Mouse (Mus musculus): ENCODE data around the gene Aldh3a2.

Aldh3a2 gene

DNA sequence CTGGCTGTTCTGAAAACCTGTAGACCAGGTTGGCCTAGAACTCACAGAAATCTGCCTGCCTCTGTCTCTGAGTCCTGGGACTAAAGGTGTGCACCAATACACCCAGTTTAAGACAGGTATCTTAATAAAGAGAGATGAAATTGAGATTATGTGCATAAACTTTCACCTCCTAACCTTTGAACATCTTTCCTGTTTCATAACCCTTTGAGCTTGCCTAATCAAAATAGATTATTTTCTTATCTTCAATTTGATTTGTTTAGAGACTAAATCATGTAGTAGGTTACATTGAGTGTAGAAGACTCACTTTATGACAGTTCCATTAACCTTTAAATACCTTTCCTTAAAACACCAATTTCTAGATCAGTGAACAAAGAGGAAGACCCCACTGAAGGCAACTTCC, 4.3 kb upstream of the Aldh3a2 start:
- DNase-seq = no peak

DNA sequence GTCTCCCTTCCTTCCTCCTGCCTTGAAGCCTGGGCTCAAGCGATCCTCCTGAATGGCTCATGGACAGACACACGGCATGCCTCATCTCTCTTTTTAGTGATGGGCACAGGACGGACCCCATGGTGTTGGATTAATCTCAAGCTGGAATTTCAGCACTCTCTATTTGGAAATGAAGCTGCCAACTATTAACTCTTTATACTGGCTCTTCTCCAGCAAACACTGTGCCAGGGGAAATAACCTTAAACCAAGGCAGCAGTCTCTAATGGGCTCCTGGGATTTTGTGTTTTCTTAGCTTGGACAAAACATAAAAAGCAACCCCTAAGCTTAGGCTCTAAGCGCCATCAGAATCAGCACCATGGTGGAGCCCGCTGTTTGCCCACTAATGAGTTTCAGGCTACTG, 3.1 kb upstream of the Aldh3a2 start:
- DNase-seq = no peak

DNA sequence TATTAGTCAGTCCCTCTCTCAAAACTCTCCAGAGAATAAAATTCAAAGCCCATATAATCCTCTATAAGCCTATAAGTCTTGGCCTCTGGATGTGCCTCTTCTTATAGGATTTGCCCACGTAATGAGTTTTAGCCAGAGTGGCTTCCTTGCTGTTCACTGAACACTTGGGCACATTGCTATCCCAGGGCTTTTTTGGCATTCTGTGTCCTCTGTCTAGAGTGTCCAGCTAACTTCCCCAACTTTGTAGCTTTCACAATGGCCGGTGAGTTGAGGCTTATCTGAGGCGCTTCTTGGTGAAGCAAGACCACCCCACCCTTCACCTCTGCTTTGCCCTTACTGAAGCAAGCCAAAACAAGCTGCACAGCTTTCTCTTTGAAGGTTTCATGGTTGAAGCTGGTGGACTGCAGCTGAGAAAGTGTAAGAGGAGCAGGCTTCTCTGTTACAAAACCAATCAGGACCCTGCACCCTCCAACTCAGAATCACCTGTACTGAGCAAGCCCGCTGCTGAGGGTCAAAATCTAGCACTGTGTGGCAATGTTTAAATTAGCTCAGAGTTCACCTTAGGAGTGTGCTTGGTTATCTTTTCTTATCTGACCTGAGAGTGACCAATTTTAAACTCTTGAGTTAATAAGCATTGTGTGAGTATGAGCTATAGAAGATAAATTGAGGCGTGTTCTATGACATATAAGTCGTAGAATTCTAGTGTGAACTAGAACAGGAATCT, 1.5 kb upstream of the Aldh3a2 start:
- DNase-seq = no peak

DNA sequence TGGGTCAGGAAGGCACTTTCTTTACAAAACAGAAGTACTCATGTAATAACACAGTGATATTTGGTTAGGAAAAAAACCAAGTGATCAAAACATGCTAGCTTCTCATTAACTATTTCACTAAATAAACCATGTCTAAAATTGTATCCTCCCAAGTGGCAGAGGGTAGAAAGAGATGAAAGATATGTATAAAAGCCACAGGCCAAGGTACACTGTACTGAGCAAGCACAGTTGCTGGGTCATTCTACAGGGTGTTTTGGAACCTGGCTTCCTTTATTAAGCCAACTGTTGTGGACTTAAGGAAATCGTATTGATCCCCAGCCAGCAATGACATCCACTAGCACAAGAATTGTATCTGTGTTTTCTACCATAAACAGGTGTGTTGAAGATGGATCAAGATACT, 3.4 kb downstream of the Aldh3a2 start:
- no peak for DNase-seq

DNA sequence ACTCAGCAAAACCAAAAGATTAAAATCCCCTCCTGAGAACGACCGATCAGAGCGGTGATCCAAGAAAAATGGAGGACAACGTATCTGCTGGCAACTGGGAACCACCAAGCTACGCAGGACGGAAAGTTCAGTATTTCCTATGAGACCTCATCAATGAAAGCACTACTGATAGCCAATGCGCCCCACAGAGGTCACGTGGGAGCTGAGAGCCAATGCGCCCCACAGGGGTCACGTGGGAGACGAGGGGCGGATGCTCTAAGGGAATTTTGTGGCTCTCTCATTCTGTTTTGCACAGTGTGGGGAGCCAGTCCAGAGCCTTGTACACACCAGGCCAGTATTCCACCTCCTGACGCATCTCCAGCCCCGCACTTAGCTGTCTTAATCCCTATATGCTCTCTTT, 4.7 kb downstream of the Aldh3a2 start:
- DNase-seq = no peak

DNA sequence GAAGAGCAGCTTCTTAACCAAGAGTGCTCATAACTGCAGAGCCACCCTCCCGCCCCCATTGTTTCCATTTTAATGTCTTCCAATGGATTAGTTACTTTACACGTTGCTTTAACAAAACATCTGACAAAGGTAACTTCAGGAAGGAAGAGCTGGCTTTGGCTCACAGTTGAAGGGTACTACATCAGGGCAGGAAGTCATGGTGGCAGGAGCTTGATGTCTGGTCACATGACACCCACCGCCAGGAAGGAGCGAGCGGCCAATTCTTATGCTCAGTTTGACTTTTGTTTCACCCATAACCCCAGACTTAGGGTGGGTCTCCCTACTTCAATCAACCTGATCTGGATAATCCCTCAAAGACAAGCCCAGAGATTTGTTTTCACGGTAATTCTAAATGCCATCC, 8.2 kb downstream of the Aldh3a2 start:
- DNase-seq = no peak

DNA sequence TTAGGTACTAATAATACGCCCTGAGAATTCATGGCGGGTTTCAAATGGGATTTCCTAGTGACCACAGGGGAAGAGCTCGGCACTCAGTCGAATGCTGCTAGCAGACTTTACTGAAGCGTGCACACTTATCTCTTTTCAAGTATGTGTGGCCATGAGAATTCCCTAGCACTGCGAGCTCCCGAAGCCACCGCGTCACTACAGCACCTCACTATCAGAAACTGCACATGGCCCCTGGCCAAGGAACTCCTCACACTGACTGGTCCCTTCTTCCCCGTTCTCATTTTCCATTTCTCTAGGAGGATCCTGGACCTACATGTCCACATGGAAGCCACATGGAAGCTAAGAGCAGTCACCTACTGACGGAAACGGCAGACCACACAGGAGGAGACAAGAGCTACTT, 14.5 kb downstream of the Aldh3a2 start:
- no peak for DNase-seq

DNA sequence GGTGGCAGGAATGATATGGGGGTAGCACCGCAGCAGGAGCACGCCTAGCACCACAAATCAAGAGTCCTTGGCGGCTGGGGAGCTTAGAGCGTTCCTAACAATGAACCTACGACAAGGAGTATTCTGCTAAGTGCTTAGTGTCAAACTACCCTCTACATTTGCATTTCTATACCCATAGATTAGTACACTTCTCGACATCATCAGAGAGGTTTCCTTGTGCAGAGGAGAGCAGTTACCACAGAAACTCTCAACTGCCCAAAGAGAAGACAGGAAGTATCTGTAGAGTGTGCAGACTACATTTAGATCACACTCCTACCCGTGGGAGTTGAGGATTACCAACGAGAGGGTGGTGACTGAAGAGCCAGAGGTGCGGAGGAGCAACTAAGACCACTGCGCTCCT, 15.5 kb downstream of the Aldh3a2 start:
- no peak for DNase-seq

DNA sequence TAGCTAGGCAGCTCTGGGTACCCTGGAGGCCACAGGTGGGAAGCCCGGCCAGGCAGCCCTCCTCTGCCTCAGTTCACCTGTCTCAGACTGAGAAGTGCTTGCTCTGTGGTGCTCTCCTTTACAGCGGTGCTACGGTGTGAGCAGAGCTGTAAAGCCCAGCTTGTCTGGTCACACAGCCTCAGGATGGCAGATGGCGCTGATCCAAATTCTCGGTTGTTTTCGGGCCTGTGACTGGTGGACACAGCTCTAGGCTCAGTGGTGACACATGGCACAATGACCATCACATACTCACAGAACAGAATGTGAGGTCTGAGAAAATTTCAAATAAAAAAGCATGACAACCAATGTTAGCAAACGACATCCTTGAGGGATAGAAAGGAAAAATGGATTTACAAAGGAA, 22.9 kb downstream of the Aldh3a2 start:
- no peak for DNase-seq

DNA sequence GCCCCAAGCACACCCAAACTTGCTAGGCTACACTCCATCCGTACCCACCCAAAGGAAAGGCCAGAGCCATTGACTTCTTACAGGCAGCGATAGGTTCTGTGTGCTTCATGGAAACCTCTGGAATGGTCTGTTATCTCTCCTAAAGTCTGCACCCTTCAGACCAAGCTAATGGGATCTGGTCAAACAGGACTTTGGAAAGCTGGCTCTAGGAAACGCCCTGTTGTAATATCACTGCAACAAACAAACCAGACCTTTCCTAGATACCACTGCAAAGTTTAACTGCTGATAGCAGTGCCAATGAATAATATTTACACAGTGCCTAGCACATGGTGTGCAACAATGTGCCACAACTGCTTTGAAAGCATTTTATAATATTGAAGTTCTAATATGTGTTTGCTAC, 31.2 kb downstream of the Aldh3a2 start:
- DNase-seq = no peak

DNA sequence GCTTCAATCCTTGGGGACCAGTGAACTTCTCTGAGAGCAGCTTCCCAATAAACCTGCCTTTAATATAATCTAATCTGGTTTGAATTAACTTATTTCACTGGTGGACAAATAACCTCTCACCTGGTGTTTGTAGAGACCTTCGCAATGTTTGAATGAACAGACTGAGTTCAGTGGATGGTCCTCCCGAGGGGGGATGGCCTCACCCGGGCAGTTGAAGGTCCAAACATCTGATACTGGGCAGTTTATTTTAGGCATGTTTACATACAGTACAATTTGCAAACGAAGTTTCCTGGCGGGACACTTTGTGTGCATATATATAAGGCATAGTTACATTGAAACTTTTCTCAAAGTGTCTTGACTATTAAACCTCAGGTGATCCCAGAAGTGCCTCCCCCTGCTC, 33.1 kb downstream of the Aldh3a2 start:
- no peak for DNase-seq

DNA sequence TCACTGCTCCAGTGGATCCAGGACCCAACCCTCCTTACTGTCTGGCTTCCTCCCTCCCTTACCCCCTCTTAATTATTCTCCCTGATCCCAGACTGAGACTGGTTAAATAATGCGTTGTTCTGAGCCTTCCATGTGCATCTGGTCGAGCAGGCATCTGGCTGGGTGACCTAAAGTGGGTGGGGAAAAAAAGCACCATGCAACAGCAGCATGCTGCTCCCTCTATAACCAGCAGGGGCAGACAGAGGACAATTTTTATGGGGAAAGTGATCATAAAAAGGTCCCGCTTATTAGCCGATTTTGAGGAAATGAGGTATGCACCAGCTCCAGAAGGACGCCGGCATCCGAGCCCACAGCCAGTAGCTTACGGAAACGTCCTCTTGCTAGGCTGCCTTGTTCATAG, 35.9 kb downstream of the Aldh3a2 start:
- DNase-seq = peak; percentile 81

DNA sequence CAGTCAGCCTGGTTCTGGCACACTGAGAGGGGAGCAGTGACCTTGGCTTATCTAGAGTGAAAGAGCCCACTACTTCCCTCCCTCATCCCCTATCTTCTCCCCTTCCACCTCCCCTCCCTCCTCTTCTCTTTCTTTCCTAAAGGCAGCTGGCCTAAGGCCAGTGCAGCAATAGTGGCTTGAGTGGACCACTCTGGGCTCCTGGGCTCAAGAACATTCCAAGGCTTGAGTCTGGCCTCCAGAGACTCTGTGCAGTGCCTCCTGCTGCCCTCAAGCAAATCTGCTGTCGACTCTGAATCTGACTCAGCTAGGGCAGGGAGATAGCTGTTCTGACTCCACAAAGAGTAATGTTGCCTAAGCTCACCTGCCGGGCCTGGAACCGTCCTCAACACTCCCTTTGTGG, 38.9 kb downstream of the Aldh3a2 start:
- DNase-seq = no peak

DNA sequence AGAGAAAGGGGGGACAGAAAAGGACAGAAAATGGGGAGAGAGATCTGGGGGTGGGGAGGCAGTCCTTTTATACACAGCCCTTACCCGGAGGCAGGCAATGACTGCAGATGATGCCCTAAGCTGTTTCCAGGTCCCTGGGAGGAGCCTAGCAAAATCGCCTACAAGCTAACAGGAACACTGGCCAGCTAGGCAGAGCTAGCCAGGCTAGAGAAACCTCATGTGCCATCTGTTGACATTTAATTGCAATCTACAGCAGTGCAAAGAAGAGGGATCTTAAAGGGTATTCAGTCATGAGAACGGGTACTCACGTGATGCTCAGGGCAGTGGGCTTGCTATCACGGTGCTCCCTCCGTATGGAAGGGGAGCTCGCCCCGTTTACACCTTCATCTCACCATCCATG, 39.4 kb downstream of the Aldh3a2 start:
- DNase-seq = no peak

DNA sequence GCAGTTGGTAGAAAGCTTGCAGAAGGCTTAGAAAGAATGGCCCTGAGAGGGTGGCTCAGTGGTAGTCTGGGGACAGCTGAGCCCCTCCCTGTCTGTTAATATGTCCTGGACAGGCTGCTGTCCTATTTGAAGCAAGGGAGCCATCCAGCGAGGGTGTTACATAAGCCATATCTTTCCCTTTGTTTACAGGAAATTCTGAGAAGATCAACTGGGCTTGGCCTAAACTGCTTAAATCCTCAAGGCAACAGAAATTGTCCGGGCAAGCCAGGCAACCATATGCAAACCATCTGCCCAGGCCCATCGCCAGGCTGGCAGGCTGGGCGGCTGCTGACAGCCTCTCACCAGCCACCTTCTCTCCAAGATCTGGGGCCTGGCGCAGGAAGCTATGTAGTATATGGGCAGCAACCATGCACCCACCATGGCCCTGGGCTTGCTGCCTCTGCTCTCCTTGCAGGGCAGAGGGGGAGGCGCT, 41.3 kb downstream of the Aldh3a2 start:
- no peak for DNase-seq

DNA sequence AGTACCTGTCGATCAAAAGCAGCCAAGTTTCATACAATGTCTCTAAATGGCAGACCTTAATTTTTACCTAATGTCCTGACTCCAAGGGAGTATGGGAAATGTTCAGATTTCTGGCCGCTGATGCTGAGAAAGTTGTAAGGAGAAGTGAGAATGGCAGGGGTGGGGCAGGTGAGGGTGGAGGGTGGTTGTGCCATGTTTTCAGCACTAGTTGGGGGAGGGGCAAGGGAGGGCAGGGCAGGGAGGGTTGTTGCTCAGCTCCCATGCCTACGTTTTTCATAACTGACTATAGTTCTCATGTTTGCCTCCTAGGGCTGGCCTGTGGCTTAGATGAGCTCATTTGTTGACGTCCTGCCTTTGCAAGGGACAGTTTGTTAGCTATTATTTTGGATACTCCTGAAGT, 41.8 kb downstream of the Aldh3a2 start:
- no peak for DNase-seq

DNA sequence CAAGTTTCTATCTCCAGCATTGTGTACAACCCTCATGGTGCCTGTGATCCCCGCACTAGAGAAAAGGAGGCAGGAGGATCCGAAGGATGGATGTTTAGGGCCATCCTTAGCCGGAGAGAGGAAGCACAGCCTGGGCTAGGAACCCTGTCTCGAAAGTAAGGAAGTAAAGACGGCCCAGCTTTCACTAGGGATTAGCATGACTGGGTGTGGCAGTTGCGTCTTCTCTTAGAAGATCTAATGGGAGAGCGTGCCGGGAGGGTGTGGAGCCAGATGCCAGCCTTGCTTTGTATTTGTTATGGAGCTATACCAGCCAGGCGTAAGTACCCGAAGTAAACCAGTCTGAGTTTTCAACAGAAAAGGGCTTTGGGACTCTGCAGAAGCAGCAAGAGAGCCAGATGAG, 42.4 kb downstream of the Aldh3a2 start:
- DNase-seq = no peak

DNA sequence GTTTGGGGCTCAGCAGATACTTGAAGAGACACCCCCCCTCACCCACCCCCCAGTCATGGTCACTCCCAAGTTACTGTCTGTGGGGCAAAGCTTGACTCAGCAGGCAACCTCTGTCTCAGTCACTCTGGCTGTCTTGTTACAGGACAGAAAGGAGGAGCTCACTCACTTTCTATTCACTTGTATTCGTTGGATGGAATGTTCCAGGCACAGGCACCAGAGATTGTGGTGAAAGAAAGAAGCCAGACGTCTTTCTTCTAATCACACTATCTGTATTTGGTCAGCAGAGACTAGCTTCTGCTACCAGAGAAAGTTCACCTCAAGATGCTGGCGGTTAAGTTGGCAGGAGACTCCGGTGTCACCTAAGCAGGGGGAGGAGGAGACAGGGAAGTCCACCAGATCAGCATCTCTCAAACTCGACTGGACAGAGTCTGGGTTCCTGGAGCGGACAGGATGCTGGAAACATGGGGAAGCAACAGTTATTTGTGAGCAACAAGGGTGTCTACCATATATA, 43.0 kb downstream of the Aldh3a2 start:
- DNase-seq = no peak

DNA sequence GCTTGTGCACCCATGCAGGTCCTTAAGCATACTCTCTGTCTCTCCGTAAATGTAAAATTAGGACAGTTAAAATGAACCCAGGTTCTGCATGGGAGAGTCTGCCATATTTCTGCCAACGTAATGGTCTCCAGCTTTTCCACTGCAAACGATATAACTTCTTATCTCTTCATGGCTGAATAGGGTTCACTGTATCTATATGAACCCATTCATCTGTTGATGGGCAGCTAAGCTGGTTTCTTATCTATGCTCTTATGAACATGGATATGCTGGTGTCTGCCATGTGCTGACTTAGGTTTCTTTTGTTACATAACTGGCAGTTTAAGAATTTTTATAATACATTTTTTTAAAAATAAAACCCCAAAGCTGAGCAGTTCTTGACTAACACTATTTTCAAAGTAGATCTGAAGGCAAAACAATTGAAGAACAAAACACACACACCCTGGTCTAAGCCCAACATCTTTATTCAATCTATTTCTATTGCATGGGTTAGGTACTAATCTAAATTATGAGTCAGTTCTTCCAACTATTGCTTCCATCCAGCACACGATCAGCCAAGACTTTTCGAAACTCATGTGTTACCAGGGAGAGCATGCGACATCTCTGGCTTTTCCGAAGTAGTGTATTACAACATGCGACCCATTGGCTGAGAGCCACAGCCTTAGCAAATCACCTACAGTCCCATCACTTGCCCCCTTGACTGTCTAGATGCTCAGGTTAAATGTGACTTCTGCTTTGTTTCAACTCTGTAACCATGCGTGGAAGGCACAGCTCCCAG, 44.1 kb downstream of the Aldh3a2 start:
- DNase-seq = no peak

DNA sequence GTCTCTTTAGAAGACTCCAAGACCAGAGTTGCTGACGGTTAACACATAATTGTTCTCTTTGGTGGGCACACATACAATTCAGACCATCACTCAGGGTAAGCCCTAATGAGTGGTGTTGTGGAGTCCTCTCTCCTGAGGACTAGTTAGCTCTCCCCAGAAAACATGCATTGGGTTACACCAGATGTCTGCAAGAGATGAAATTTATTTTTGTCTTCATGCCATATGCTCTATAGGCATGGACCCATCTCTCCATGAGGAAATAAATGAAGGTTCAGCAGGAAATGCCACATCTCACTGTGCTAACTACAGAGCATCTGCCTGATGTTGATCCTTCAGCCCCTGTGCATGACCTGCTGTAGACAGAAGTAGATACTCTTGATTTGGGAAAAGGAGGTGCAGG, 45.3 kb downstream of the Aldh3a2 start:
- no peak for DNase-seq

DNA sequence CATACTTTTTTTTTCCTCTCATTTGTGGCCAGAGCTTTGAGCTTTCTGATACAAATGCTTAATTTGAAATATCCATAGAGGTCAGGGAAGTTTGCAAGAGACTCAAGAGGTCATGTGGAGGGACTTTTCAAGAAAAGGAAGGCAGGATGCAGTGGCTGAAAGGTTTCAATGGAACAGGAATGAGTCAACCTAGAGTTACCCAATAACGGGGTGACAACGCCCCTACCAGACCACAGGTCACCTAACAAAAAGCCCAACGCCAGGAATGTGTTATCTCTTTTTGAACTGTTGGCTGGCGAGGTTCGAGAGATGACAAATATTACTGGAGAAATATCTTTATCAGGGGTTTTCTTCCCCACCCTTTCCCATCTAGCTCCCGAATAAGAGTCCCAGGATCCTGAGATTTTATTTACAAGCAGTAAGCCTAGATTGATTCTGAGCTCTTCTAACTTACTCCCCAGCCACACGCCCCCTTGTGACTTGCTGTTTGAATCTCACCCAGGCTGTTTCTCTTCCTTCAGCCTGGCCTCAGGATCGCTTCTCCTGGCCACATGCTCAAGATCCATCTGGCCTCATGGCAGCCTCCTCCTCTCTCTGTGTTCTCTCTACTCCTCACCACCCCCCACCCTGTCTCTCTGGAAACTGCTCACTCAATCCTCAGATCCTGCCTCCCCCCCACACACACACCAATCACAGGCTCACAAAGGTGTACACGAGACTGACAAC, 46.9 kb downstream of the Aldh3a2 start:
- DNase-seq = no peak

DNA sequence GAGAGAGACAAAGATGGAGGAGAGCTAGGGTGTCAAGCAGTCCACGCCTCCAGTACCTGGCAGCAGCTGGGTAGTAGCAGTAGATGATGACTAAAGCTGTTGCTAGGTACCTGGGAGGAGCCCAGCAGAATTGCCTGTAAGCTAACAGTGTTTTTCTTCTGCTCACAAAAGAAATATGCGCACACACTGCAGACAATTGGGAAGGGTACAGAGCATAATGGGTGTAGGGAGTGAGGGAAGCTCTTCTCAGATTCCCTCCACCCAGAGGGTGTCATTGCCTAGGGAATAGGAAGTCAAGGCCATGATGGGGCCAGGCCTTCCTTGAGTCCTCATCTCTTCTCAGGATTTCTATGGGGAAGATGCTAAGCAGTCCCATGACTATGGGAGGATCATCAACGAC, 51.3 kb downstream of the Aldh3a2 start:
- DNase-seq = no peak

DNA sequence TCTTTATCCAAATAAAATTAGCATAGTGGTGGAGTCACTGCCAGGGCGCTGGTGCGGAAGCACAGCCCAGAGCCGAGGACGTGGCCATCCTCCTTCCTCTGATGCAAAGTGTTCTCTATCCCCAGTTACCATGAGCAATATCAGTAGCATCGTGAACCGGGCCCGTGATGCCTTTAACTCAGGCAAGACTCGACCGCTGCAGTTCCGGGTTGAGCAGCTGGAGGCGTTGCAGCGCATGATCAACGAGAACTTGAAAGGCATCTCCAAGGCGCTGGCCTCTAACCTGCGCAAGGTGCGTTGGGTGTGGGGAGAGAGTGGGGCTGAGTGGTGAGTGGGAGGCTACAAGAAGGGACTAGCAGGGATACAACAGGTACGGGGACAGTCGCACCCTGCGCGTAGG, 55.2 kb downstream of the Aldh3a2 start:
- peak; percentile 16 for DNase-seq

DNA sequence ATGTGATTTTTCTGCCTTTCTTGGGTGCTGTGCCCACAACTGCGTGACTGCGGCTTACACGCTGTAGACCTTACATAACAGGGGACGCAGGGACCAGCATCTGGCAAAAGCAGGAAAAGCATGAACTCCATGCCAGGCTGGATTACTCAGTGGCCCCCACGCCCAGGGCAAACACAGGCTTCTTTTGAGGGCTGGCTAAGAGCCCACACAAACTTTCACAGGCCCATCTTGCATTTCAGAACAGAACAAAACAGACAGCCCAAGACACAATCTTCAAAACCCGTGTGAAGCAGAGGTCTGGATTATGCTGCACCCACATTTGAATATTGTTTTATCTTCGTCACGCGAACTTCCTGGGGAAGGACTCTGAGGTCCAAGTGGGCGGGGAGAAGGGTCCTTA, 58.9 kb downstream of the Aldh3a2 start:
- DNase-seq = no peak

Data from embryo, embryonic 11 days (tissue).